Mouse (Mus musculus) hindbrain, embryonic 11.5 days (tissue): ENCODE measurements around the gene Zbtb40. TPM values are rescaled to one million over a fixed set of nuclear protein-coding genes. Genes with fewer than 3 reads are reported as not detected.
A peak's percentile ranks its signal among the peaks of the same experiment; 100 is the strongest.

Experiments used
- ATAC-seq: fragments of 200-750 bp; cut with Nextera tagmentation; 2 replicates; pipeline ENCODE4 v1.8.0; 2017; ENCODE audit warnings: mild to moderate bottlenecking, moderate TSS enrichment, moderate library complexity; ENCODE audit not compliant: low FRiP score
- DNase-seq: peaks from one replicate; pipeline ENCODE4 v3.0.0-alpha.2; 2015; ENCODE audit warnings: low spot score
- H3K27ac ChIP-seq: fragments of 300-500 bp; sonication (generic); 2 replicates; pipeline ENCODE4 v1.5.1; 2014; ENCODE audit warnings: mild to moderate bottlenecking, low read depth, low read length
- H3K27me3 ChIP-seq: fragments of 300-500 bp; sonication (generic); 2 replicates; pipeline ENCODE4 v1.6.1; 2014; ENCODE audit warnings: mild to moderate bottlenecking, low read length, moderate library complexity, mixed read lengths; ENCODE audit not compliant: control insufficient read depth, insufficient read depth
- H3K36me3 ChIP-seq: fragments of 300-500 bp; sonication (generic); 2 replicates; pipeline ENCODE4 v1.6.1; 2014; ENCODE audit warnings: mild to moderate bottlenecking, low read length, moderate library complexity, mixed read lengths; ENCODE audit not compliant: control insufficient read depth, insufficient read depth
- H3K4me1 ChIP-seq: fragments of 300-500 bp; sonication (generic); replicated peaks from 2 replicates; pipeline ENCODE4 v1.6.1; 2014; ENCODE audit warnings: low read length, mixed read lengths; ENCODE audit not compliant: control insufficient read depth, insufficient read depth
- H3K4me2 ChIP-seq: fragments of 300-500 bp; sonication (generic); replicated peaks from 2 replicates; pipeline ENCODE4 v1.6.1; 2014; ENCODE audit warnings: mild to moderate bottlenecking, low read depth, low read length
- H3K4me3 ChIP-seq: fragments of 300-500 bp; sonication (generic); 2 replicates; pipeline ENCODE4 v1.5.1; 2014; ENCODE audit warnings: low read depth, low read length
- H3K9ac ChIP-seq: fragments of 300-500 bp; sonication (generic); 2 replicates; pipeline ENCODE4 v1.6.1; 2014; ENCODE audit warnings: low read depth, low read length
- H3K9me3 ChIP-seq: fragments of 300-500 bp; sonication (generic); 2 replicates; pipeline ENCODE4 v1.6.1; 2016; ENCODE audit warnings: low read length; ENCODE audit not compliant: control insufficient read depth
- WGBS: fragments of 180-500 bp; shearing (Covaris S2); extraction: QIAGEN DNeasy Blood & Tissue Kit; methylation state at CpG from one replicate; pipeline ENCODE4 v1.1.7; 2014; 5-methylcytosine and 5-hydroxymethylcytosine counted together
- polyA plus RNA-seq: library from polyadenylated mRNA; unstranded; fragments of >200 nt; fragmentation: Nextera tagmentation; extraction: Ambion mirVana; gene quantifications from 2 replicates; pipeline ENCODE4 v1.2.1, GENCODE M21; 2014

The Zbtb40 gene
- polyA plus RNA-seq, 1 experiment from 2014 or later = 3.5 TPM

GRCm38 (mm10) chr4:136970939-136971338 is 77.7 kb downstream of the Zbtb40 start:
- H3K36me3 ChIP-seq = no peaks in the 10 kb centered on the region
- no peak overlapping the region for H3K4me2 ChIP-seq
- DNase-seq (peak; percentile 83), ATAC-seq (peak; percentile 43; the same call in 1 of the 2 replicates)
- H3K9me3 ChIP-seq = no peaks in the 10 kb centered on the region
- H3K4me3 ChIP-seq = no peak overlapping the region
- no peaks in the 10 kb centered on the region for H3K27me3 ChIP-seq
- H3K9ac ChIP-seq = no peak overlapping the region
- WGBS = 8% methylated on average over 6 of the region's 6 CpGs
- no peak overlapping the region for H3K27ac ChIP-seq
- peaks cover 16% of the 10 kb centered on the region for H3K4me1 ChIP-seq

GRCm38 (mm10) chr4:136969503-136970276 is 78.9 kb downstream of the Zbtb40 start:
- 30% methylated on average over 16 of the region's 16 CpGs for whole genome bisulfite sequencing
- Histone ChIP-seq H3K36me3 (no peaks in the 10 kb centered on the region), H3K9me3 (no peaks in the 10 kb centered on the region), H3K4me2 (no peak overlapping the region), H3K27ac (no peak overlapping the region), H3K4me3 (no peak overlapping the region), H3K4me1 (peaks cover 16% of the 10 kb centered on the region), H3K9ac (no peak overlapping the region), H3K27me3 (no peaks in the 10 kb centered on the region)
- ATAC-seq = no peak; the same call in 1 of the 2 replicates
- no peak for DNase-seq

GRCm38 (mm10) chr4:136969096-136969495 is 79.5 kb downstream of the Zbtb40 start:
- Histone ChIP-seq H3K4me3 (no peak overlapping the region), H3K9me3 (no peaks in the 10 kb centered on the region), H3K4me2 (no peak overlapping the region), H3K9ac (no peak overlapping the region), H3K27ac (no peak overlapping the region), H3K4me1 (peaks cover 16% of the 10 kb centered on the region), H3K36me3 (no peaks in the 10 kb centered on the region), H3K27me3 (no peaks in the 10 kb centered on the region)
- WGBS = 61% methylated on average over 8 of the region's 8 CpGs
- DNase-seq (no peak), ATAC-seq (no peak)

GRCm38 (mm10) chr4:136967511-136967910 is 81.1 kb downstream of the Zbtb40 start:
- WGBS = 30% methylated on average over 9 of the region's 9 CpGs
- Histone ChIP-seq H3K4me2 (no peak overlapping the region), H3K9me3 (no peaks in the 10 kb centered on the region), H3K27ac (no peak overlapping the region), H3K9ac (no peak overlapping the region), H3K27me3 (peaks cover 4% of the 10 kb centered on the region; the same call in 1 of the 2 replicates), H3K4me3 (no peak overlapping the region), H3K36me3 (no peaks in the 10 kb centered on the region), H3K4me1 (peaks cover 16% of the 10 kb centered on the region)
- no peak for DNase-seq
- ATAC-seq = no peak

GRCm38 (mm10) chr4:136966493-136967390 is 81.9 kb downstream of the Zbtb40 start:
- H3K4me3 ChIP-seq = no peak overlapping the region
- H3K27ac ChIP-seq = no peak overlapping the region
- H3K36me3 ChIP-seq = no peaks in the 10 kb centered on the region
- peaks cover 4% of the 10 kb centered on the region; the same call in 1 of the 2 replicates for H3K27me3 ChIP-seq
- no peak overlapping the region for H3K4me2 ChIP-seq
- ATAC-seq (no peak), DNase-seq (no peak)
- peaks cover 16% of the 10 kb centered on the region for H3K4me1 ChIP-seq
- 40% methylated on average over 16 of the region's 16 CpGs for WGBS
- H3K9ac ChIP-seq = no peak overlapping the region
- H3K9me3 ChIP-seq = no peaks in the 10 kb centered on the region

GRCm38 (mm10) chr4:136964990-136965421 is 83.6 kb downstream of the Zbtb40 start:
- H3K4me3 ChIP-seq = no peak overlapping the region
- peak; percentile 25; the same call in 1 of the 2 replicates for ATAC-seq
- no peak overlapping the region for H3K9ac ChIP-seq
- no peaks in the 10 kb centered on the region for H3K9me3 ChIP-seq
- peak; percentile 53 for DNase-seq
- WGBS = 29% methylated on average over 15 of the region's 15 CpGs
- no peaks in the 10 kb centered on the region for H3K36me3 ChIP-seq
- H3K27me3 ChIP-seq = peaks cover 4% of the 10 kb centered on the region; the same call in 1 of the 2 replicates
- H3K4me1 ChIP-seq = peaks cover 15% of the 10 kb centered on the region
- H3K4me2 ChIP-seq = no peak overlapping the region
- H3K27ac ChIP-seq = no peak overlapping the region

- 50% methylated on average over 4 of the region's 4 CpGs for WGBS
- H3K4me2 ChIP-seq = no peak overlapping the region
- peak overlapping the region; percentile 7; the same call in 1 of the 2 replicates for H3K9ac ChIP-seq
- H3K27ac ChIP-seq = 0 out of 2 replicates have a peak overlapping the region, but pooled peaks have one; percentile 24
- H3K9me3 ChIP-seq = no peaks in the 10 kb centered on the region
- H3K4me1 ChIP-seq = peaks cover 5% of the 10 kb centered on the region
- no peaks in the 10 kb centered on the region for H3K36me3 ChIP-seq
- DNase-seq = no peak
- peaks cover 21% of the 10 kb centered on the region for H3K27me3 ChIP-seq
- ATAC-seq = no peak
- H3K4me3 ChIP-seq = no peak overlapping the region
Measured at GRCm38 (mm10) chr4:136962447-136962846, 86.2 kb downstream of the Zbtb40 start.

GRCm38 (mm10) chr4:136961642-136962285 is 86.8 kb downstream of the Zbtb40 start:
- no peak for DNase-seq
- ATAC-seq = peak; percentile 54; the same call in 1 of the 2 replicates
- Histone ChIP-seq H3K9ac (peak overlapping the region; percentile 7; the same call in 1 of the 2 replicates), H3K4me2 (no peak overlapping the region), H3K36me3 (no peaks in the 10 kb centered on the region), H3K4me3 (no peak overlapping the region), H3K27ac (no peak overlapping the region), H3K4me1 (peaks cover 3% of the 10 kb centered on the region), H3K27me3 (peaks cover 28% of the 10 kb centered on the region), H3K9me3 (no peaks in the 10 kb centered on the region)
- WGBS = 24% methylated on average over 4 of the region's 4 CpGs
